Mouse (Mus musculus) forebrain, embryonic 14.5 days (tissue): ENCODE data around the gene Carns1. TPM values are rescaled to one million over a fixed set of nuclear protein-coding genes. Genes with fewer than 3 reads are reported as not detected.

Experiments used
- ATAC-seq: fragments of 200-750 bp; cut with Nextera tagmentation; 2 replicates; pipeline ENCODE4 v1.8.0; 2017; ENCODE audit warnings: mild to moderate bottlenecking, moderate library complexity
- DNase-seq: peaks from one replicate; pipeline ENCODE4 v3.0.0-alpha.2; 2015; ENCODE audit warnings: low spot score
- H3K27ac ChIP-seq: fragments of 300-500 bp; sonication (generic); 2 replicates; pipeline ENCODE4 v1.5.1; 2014; ENCODE audit warnings: low read depth, mild to moderate bottlenecking, control low read depth, low read length, moderate library complexity
- H3K27me3 ChIP-seq: fragments of 300-500 bp; sonication (generic); replicated peaks from 2 replicates; pipeline ENCODE4 v1.6.1; 2014; ENCODE audit warnings: low read length, control low read depth, mixed read lengths; ENCODE audit not compliant: control insufficient read depth, insufficient read depth
- H3K36me3 ChIP-seq: fragments of 300-500 bp; sonication (generic); 2 replicates; pipeline ENCODE4 v1.6.1; 2014; ENCODE audit warnings: low read length, control low read depth; ENCODE audit not compliant: control insufficient read depth, insufficient read depth
- H3K4me1 ChIP-seq: fragments of 300-500 bp; sonication (generic); 2 replicates; pipeline ENCODE4 v1.6.1; 2014; ENCODE audit warnings: antibody characterized with exemption, low read length, control low read depth; ENCODE audit not compliant: control insufficient read depth, insufficient read depth
- H3K4me2 ChIP-seq: fragments of 300-500 bp; sonication (generic); 2 replicates; pipeline ENCODE4 v1.6.1; 2014; ENCODE audit warnings: mild to moderate bottlenecking, control low read depth, low read length
- H3K4me3 ChIP-seq: fragments of 300-500 bp; sonication (generic); 2 replicates; pipeline ENCODE4 v1.5.1; 2014; ENCODE audit warnings: low read depth, low read length, control low read depth
- H3K9ac ChIP-seq: fragments of 300-500 bp; sonication (generic); 2 replicates; pipeline ENCODE4 v1.6.1; 2014; ENCODE audit warnings: mild to moderate bottlenecking, low read length, control low read depth, moderate library complexity
- H3K9me3 ChIP-seq: fragments of 300-500 bp; sonication (generic); replicated peaks from 2 replicates; pipeline ENCODE4 v1.6.1; 2016; ENCODE audit warnings: low read length, control low read depth, mixed read lengths; ENCODE audit not compliant: control insufficient read depth
- WGBS: fragments of 180-500 bp; shearing (Covaris S2); extraction: QIAGEN DNeasy Blood & Tissue Kit; methylation state at CpG from one replicate; pipeline ENCODE4 v1.1.7; 2014; 5-methylcytosine and 5-hydroxymethylcytosine counted together
- microRNA-seq: library from miRNA; unstranded; fragments of <30 nt; microRNA quantifications from one replicate; pipeline ENCODE4, GENCODE M21; 2016
- polyA plus RNA-seq: library from polyadenylated mRNA; unstranded; fragments of >200 nt; fragmentation: Nextera tagmentation; extraction: Ambion mirVana; gene quantifications from 2 replicates; pipeline ENCODE4 v1.2.1, GENCODE M21; 2014

Carns1 gene
- polyA plus RNA-seq, 1 experiment from 2014 or later: 3.9 TPM

DNA sequence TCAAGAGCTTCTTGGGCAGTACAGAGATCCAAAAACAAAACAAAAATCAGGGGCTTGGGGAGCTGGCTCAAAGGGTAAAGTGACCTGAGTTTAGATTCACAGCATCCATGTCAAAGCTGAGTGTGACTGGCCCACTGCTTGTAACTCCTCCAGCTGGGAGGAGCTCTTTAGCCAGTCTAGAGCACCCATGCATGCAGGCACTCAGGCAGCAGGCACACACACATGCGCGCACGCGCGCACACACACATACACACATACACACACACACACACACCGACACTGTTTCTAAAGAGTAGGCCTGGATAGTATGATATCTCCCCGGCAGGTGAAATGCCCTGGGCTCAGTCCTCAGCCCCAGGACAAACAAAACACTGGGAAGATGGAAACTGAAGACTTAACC is 58.3 kb downstream of the Carns1 start:
- no peak overlapping the region for H3K27ac ChIP-seq
- WGBS: 97% methylated on average over 7 of the region's 7 CpGs
- ATAC-seq (no peak), DNase-seq (no peak)
- peaks cover 4% of the 10 kb centered on the region for H3K4me1 ChIP-seq
- H3K4me2 ChIP-seq: no peak overlapping the region
- H3K9me3 ChIP-seq: no peaks in the 10 kb centered on the region
- no peaks in the 10 kb centered on the region for H3K27me3 ChIP-seq
- H3K9ac ChIP-seq: no peak overlapping the region
- H3K36me3 ChIP-seq: peaks cover 61% of the 10 kb centered on the region
- H3K4me3 ChIP-seq: no peak overlapping the region

DNA sequence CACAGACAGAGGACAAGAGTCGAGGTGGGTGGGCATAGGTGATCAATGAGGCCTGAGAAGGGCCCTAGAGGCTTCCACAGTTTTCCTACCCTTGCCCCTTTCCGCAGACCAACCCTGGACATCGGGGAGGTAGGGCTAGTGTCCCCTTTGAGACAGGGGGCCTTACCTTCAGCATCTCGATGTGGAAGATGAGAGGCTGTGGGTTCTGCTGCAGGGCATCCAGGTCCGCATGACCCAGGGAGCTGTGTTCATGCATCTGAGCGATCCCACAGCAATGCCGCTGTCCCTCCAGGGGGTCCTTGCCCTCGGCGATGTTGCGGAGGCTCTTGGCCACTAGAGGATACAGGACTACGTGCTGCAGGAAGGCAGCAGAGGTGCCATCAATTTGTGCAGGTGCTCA is 59.5 kb downstream of the Carns1 start:
- no peak overlapping the region for H3K4me3 ChIP-seq
- 86% methylated on average over 11 of the region's 11 CpGs for WGBS
- H3K9me3 ChIP-seq: no peaks in the 10 kb centered on the region
- H3K27me3 ChIP-seq: no peaks in the 10 kb centered on the region
- H3K4me2 ChIP-seq: no peak overlapping the region
- peaks cover 71% of the 10 kb centered on the region for H3K36me3 ChIP-seq
- H3K9ac ChIP-seq: no peak overlapping the region
- DNase-seq (no peak), ATAC-seq (no peak)
- peaks cover 4% of the 10 kb centered on the region for H3K4me1 ChIP-seq
- H3K27ac ChIP-seq: no peak overlapping the region

DNA sequence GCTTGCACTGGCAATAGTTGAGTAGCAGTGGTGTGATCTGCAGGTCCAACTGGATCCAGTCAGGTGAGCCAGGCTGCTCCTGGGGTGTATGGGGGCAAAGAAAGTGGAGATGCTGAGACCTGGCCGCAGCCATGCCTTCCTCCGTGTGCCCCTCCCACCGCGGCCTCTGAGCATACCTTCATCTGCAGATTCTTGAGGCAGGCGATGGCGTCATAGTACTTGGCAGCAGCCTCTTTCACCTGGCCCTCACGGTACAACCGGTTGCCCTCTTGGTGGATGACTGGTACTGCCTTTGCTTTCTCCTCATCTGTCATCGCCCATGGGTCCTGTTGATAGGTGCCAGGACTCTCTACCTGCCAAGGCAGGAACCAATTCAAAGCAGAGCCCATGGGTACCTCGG is 60.1 kb downstream of the Carns1 start:
- no peak overlapping the region for H3K27ac ChIP-seq
- WGBS: 94% methylated on average over 10 of the region's 10 CpGs
- H3K9me3 ChIP-seq: no peaks in the 10 kb centered on the region
- no peak overlapping the region for H3K9ac ChIP-seq
- H3K27me3 ChIP-seq: no peaks in the 10 kb centered on the region
- peaks cover 71% of the 10 kb centered on the region for H3K36me3 ChIP-seq
- H3K4me1 ChIP-seq: no peaks in the 10 kb centered on the region
- H3K4me3 ChIP-seq: no peak overlapping the region
- no peak overlapping the region for H3K4me2 ChIP-seq
- DNase-seq: no peak
- no peak for ATAC-seq

DNA sequence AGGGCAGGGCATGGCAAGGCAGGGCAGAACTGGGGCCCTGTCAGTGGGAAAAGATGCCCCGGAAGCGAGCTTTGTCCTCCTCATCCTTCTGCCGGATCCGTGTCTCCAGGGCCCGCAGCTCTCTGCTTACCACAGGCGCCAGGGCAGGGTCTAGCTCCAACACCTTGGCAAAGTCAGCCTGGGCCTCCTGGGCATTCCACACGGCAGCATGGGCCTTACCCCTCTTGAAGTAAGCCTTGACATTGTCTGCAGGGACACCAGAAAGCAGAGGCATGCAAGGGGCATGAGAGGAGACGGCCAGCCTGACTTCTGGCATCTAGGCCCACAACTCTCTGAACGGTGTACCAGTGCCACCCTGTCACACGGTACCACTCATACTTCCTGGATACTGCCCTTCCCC is 60.7 kb downstream of the Carns1 start:
- no peak for DNase-seq
- WGBS: 95% methylated on average over 10 of the region's 10 CpGs
- no peak overlapping the region for H3K9ac ChIP-seq
- H3K27me3 ChIP-seq: no peaks in the 10 kb centered on the region
- H3K4me1 ChIP-seq: no peaks in the 10 kb centered on the region
- no peaks in the 10 kb centered on the region for H3K9me3 ChIP-seq
- H3K27ac ChIP-seq: no peak overlapping the region
- H3K4me2 ChIP-seq: no peak overlapping the region
- ATAC-seq: no peak
- H3K36me3 ChIP-seq: peaks cover 71% of the 10 kb centered on the region
- H3K4me3 ChIP-seq: no peak overlapping the region

Small RNAs within 50 kb of the gene (microRNA-seq; reads per million reads assigned to microRNA genes)
- not detected for gene Gm26115

Other genes with a start within 250 kb of the Carns1 start
- gene Aldh3b1, start 245.7 kb downstream of the Carns1 start, polyA plus RNA-seq: 1.9 and 2.0 TPM in 2 replicates
- 7.5 and 9.4 TPM in 2 replicates for gene Unc93b1, start 240.3 kb downstream of the Carns1 start, polyA plus RNA-seq
- not detected in 2 replicates for gene Aldh3b3, start 216.8 kb downstream of the Carns1 start, polyA plus RNA-seq
- gene Aldh3b2, start 203.2 kb downstream of the Carns1 start, polyA plus RNA-seq: 0.36 and 0.42 TPM in 2 replicates
- gene Acy3, start 188.9 kb downstream of the Carns1 start, polyA plus RNA-seq: 1.8 and 2.3 TPM in 2 replicates
- gene Tbx10, start 182.7 kb downstream of the Carns1 start, polyA plus RNA-seq: not detected in 2 replicates
- gene Nudt8, start 174.9 kb downstream of the Carns1 start, polyA plus RNA-seq: 35.6 and 41.1 TPM in 2 replicates
- gene Gm49405, start 174.9 kb downstream of the Carns1 start, polyA plus RNA-seq: 2.2 and 3.8 TPM in 2 replicates
- gene Doc2g, start 172.2 kb downstream of the Carns1 start, polyA plus RNA-seq: 3.2 and 5.4 TPM in 2 replicates
- 238 and 254 TPM in 2 replicates for gene Ndufv1, start 162.7 kb downstream of the Carns1 start, polyA plus RNA-seq
- gene Gstp1, start 137.5 kb downstream of the Carns1 start, polyA plus RNA-seq: 369 and 398 TPM in 2 replicates
- gene Gstp2, start 129.5 kb downstream of the Carns1 start, polyA plus RNA-seq: 1.2 and 4.2 TPM in 2 replicates
- gene Gstp3, start 115.9 kb downstream of the Carns1 start, polyA plus RNA-seq: not detected in 2 replicates
- gene Cabp2, start 93.9 kb downstream of the Carns1 start, polyA plus RNA-seq: not detected in 2 replicates
- gene Cdk2ap2, start 78.3 kb downstream of the Carns1 start, polyA plus RNA-seq: 88.6 and 91.7 TPM in 2 replicates
- 29.1 and 40.8 TPM in 2 replicates for gene Pitpnm1, start 75.5 kb downstream of the Carns1 start, polyA plus RNA-seq
- 85.2 and 94.4 TPM in 2 replicates for gene Aip, start 49.6 kb downstream of the Carns1 start, polyA plus RNA-seq
- gene Gpr152, start 35.7 kb downstream of the Carns1 start, polyA plus RNA-seq: not detected in 2 replicates
- 0.08 and 0.12 TPM in 2 replicates for gene Cabp4, start 31.4 kb downstream of the Carns1 start, polyA plus RNA-seq
- 134 and 154 TPM in 2 replicates for gene Coro1b, start 26.9 kb downstream of the Carns1 start, polyA plus RNA-seq
- 0.24 TPM in 1 of 2 replicates, not detected in the other for gene Ptprcap, start 21.9 kb downstream of the Carns1 start, polyA plus RNA-seq
- gene Rps6kb2, start 12.1 kb downstream of the Carns1 start, polyA plus RNA-seq: 32.3 and 35.5 TPM in 2 replicates
- 0.52 and 0.80 TPM in 2 replicates for gene Tbc1d10c, start 15.8 kb upstream of the Carns1 start, polyA plus RNA-seq
- gene Ppp1ca, start 16.6 kb upstream of the Carns1 start, polyA plus RNA-seq: 608 and 689 TPM in 2 replicates
- 25.5 and 25.7 TPM in 2 replicates for gene Rad9a, start 26.2 kb upstream of the Carns1 start, polyA plus RNA-seq
- gene Clcf1, start 38.8 kb upstream of the Carns1 start, polyA plus RNA-seq: 0.61 and 0.85 TPM in 2 replicates
- not detected in 2 replicates for gene AC109138.7, start 38.9 kb upstream of the Carns1 start, polyA plus RNA-seq
- gene Pold4, start 56.4 kb upstream of the Carns1 start, polyA plus RNA-seq: 17.6 and 19.0 TPM in 2 replicates
- gene Ssh3, start 93.7 kb upstream of the Carns1 start, polyA plus RNA-seq: 4.0 and 4.3 TPM in 2 replicates
- gene Ankrd13d, start 107.7 kb upstream of the Carns1 start, polyA plus RNA-seq: 16.3 and 23.9 TPM in 2 replicates
- 17.1 and 21.0 TPM in 2 replicates for gene Grk2, start 130.7 kb upstream of the Carns1 start, polyA plus RNA-seq
- gene Kdm2a, start 222.8 kb upstream of the Carns1 start, polyA plus RNA-seq: 29.2 and 36.3 TPM in 2 replicates